Comparison of ENCODE assay signal across 7 mouse cellular contexts in genomic region chr16:32114968-32115695, GRCm38 (mm10). TPM values are rescaled to one million over a fixed set of nuclear protein-coding genes. Genes with fewer than 3 reads are reported as not detected.
DNase-seq lines count a peak whose midpoint lies in the region; ATAC-seq lines count a peak whose summit lies in the region.

No protein-coding gene starts in this region.

- no peaks in the 10 kb centered on the region; the same call in 1 of the 2 replicates for H3K4me1 ChIP-seq in intestine, embryonic 14.5 days (replicated peaks; ENCODE audit: control insufficient read depth, insufficient read depth, low read length)

- DNase-seq in adrenal gland, adult 18-20 months (ENCODE audit: low spot score in 2 of 2), result peak; percentile 89 to 93
- peak; percentile 90 to 91 for DNase-seq in cerebellum, postnatal 25 days
- peak; percentile 87 for DNase-seq in gastrocnemius, postnatal 10 days
- DNase-seq in intestine, embryonic 14.5 days (ENCODE audit: low spot score), result peak; percentile 96
- peak; percentile 78 to 80 for DNase-seq in left cerebral cortex, postnatal 25 days (ENCODE audit: low spot score in 2 of 2)
- DNase-seq in mesoderm, embryonic 11.5 days (ENCODE audit: low read depth, low spot score), result peak; percentile 81
- DNase-seq in spleen, postnatal 10 days (ENCODE audit: low spot score in 2 of 2), result peak; percentile 87 to 91

- H3K4me3 ChIP-seq in intestine, embryonic 14.5 days (ENCODE audit: low read depth, low read length), result no peak overlapping the region

- H3K9ac ChIP-seq in intestine, embryonic 14.5 days (ENCODE audit: low read length), result no peak overlapping the region

- H3K4me2 ChIP-seq in intestine, embryonic 14.5 days (ENCODE audit: low read length), result 0 out of 2 replicates have a peak overlapping the region, but pooled peaks have one; percentile 5

- 0 out of 2 replicates have a peak, but pooled peaks cover 3% of the 10 kb centered on the region for H3K36me3 ChIP-seq in intestine, embryonic 14.5 days (ENCODE audit: control insufficient read depth, insufficient read depth, low read length)

- intact Hi-C loops in left cerebral cortex, postnatal 25 days (cut with DNase I), result loop anchor here (2.0 to 5.0 kb wide), 3 partner anchors 87 to 382 kb away; partner anchors contain the start of genes Fbxo45, Wdr53 and Zdhhc19

- no peak overlapping the region for H3K27ac ChIP-seq in intestine, embryonic 14.5 days (ENCODE audit: low read depth)

- WGBS in intestine, embryonic 14.5 days, result 15% methylated on average over 15 of the region's 15 CpGs

- no peaks in the 10 kb centered on the region for H3K27me3 ChIP-seq in intestine, embryonic 14.5 days (replicated peaks; ENCODE audit: control insufficient read depth, insufficient read depth, low read length)

- ATAC-seq in intestine, embryonic 14.5 days (replicated peaks; ENCODE audit: low FRiP score, low TSS enrichment, low read depth), result no peak

- no peaks in the 10 kb centered on the region for H3K9me3 ChIP-seq in intestine, embryonic 14.5 days (ENCODE audit: control insufficient read depth, low read length)

RNA-seq across cellular contexts. Expression of gene Cep19, which starts 15.5 kb away (rescaled TPM):
- total RNA-seq in adrenal gland, adult 18-20 months (2021), result 1 to 10 TPM; 8.4 to 9.2 TPM
- 1 to 10 TPM; 6.3 to 7.3 TPM for total RNA-seq in gastrocnemius, postnatal 10 days (2021)
- polyA plus RNA-seq in intestine, embryonic 14.5 days (2014; fragmentation: Nextera tagmentation; extraction: Ambion mirVana), result 24.1 and 31.9 TPM in 2 replicates
- total RNA-seq in left cerebral cortex, postnatal 25 days (2021), result 10 to 100 TPM; 74.3 to 74.5 TPM

RNA-seq across cellular contexts. Expression of gene Pigx, which starts 15.6 kb away (rescaled TPM):
- total RNA-seq in adrenal gland, adult 18-20 months (2021), result 10 to 100 TPM; 29.2 to 30.3 TPM
- 10 to 100 TPM; 15.9 to 16.1 TPM for total RNA-seq in gastrocnemius, postnatal 10 days (2021)
- 119 and 122 TPM in 2 replicates for polyA plus RNA-seq in intestine, embryonic 14.5 days (2014; fragmentation: Nextera tagmentation; extraction: Ambion mirVana)
- total RNA-seq in left cerebral cortex, postnatal 25 days (2021), result 10 to 100 TPM; 23.9 to 27.1 TPM

RNA-seq across cellular contexts. Expression of gene Pak2, which starts 36.0 kb away (rescaled TPM):
- 10 to 100 TPM; 59.2 to 65.6 TPM for total RNA-seq in adrenal gland, adult 18-20 months (2021)
- total RNA-seq in gastrocnemius, postnatal 10 days (2021), result 10 to 100 TPM; 22.7 to 26.7 TPM
- polyA plus RNA-seq in intestine, embryonic 14.5 days (2014; fragmentation: Nextera tagmentation; extraction: Ambion mirVana), result 41.4 and 42.4 TPM in 2 replicates
- 10 to 100 TPM; 25.6 to 26.0 TPM for total RNA-seq in left cerebral cortex, postnatal 25 days (2021)

RNA-seq across cellular contexts. Expression of gene Nrros, which starts 50.3 kb away (rescaled TPM):
- total RNA-seq in adrenal gland, adult 18-20 months (2021), result 1 to 10 TPM; 4.6 to 7.4 TPM
- 1 to 10 TPM; 7.4 to 9.0 TPM for total RNA-seq in gastrocnemius, postnatal 10 days (2021)
- polyA plus RNA-seq in intestine, embryonic 14.5 days (2014; fragmentation: Nextera tagmentation; extraction: Ambion mirVana), result 15.7 and 17.3 TPM in 2 replicates
- total RNA-seq in left cerebral cortex, postnatal 25 days (2021), result 1 to 10 TPM; 7.9 to 8.9 TPM

Comparison
In these comparisons a context has a peak if more than half of its experiments do, and no peak if none do; other contexts are left out.
1. RNA of gene Cep19, which starts 15.5 kb away (total RNA-seq): 74.3 to 74.5 TPM in left cerebral cortex, postnatal 25 days; 8.4 to 9.2 TPM in adrenal gland, adult 18-20 months and 6.3 to 7.3 TPM in gastrocnemius, postnatal 10 days; every median in the first group is over 4 times any median in the second.
2. Peak in every context shown above with its lines, with median percentiles within 50 percentile points of each other: DNase-seq.